Mouse (Mus musculus): ENCODE measurements around the gene Laptm4a. TPM values are rescaled to one million over a fixed set of nuclear protein-coding genes. Genes with fewer than 3 reads are reported as not detected.
"Not testable (repeated sequence)": the region's sequence is repeated elsewhere in the genome, so short reads cannot be mapped to it uniquely, and the experiment has no call there.

Laptm4a gene
- polyA plus RNA-seq, 1 experiment from 2014 or later = 189 TPM

- no peak for ATAC-seq (ENCODE audit: low FRiP score, low read depth)
- H3K4me3 ChIP-seq = no peak overlapping the region
- no peaks in the 10 kb centered on the region for H3K9me3 ChIP-seq
- 0 out of 2 replicates have a peak overlapping the region, but pooled peaks have one; percentile 15 for H3K27ac ChIP-seq (replicated peaks)
- no peak overlapping the region for H3K9ac ChIP-seq (replicated peaks)
- no peaks in the 10 kb centered on the region for H3K36me3 ChIP-seq
- 36% methylated on average over 5 of the region's 5 CpGs for WGBS
- peaks cover 17% of the 10 kb centered on the region for H3K4me1 ChIP-seq
- H3K4me2 ChIP-seq (replicated peaks) = no peak overlapping the region
- 0 out of 2 replicates have a peak, but pooled peaks cover 3% of the 10 kb centered on the region for H3K27me3 ChIP-seq
Observed at GRCm38 (mm10) chr12:8916378-8916777, 5.1 kb upstream of the Laptm4a start.

GRCm38 (mm10) chr12:8919231-8919630 is 2.2 kb upstream of the Laptm4a start:
- Histone ChIP-seq H3K4me3 (no peak overlapping the region), H3K36me3 (no peaks in the 10 kb centered on the region), H3K4me2 (replicated peaks) (no peak overlapping the region), H3K27ac (replicated peaks) (no peak overlapping the region), H3K4me1 (peaks cover 19% of the 10 kb centered on the region), H3K9me3 (no peaks in the 10 kb centered on the region), H3K9ac (replicated peaks) (no peak overlapping the region), H3K27me3 (0 out of 2 replicates have a peak, but pooled peaks cover 3% of the 10 kb centered on the region)
- WGBS = 88% methylated on average over 3 of the region's 3 CpGs
- ATAC-seq (ENCODE audit: low FRiP score, low read depth) = no peak

GRCm38 (mm10) chr12:8920996-8921393 is 469 bp upstream of the Laptm4a start:
- Histone ChIP-seq H3K9ac (replicated peaks) (peak overlapping the region; percentile 56), H3K4me3 (peak overlapping the region; percentile 78), H3K9me3 (no peaks in the 10 kb centered on the region), H3K27me3 (0 out of 2 replicates have a peak, but pooled peaks cover 3% of the 10 kb centered on the region), H3K36me3 (peaks cover 4% of the 10 kb centered on the region; the same call in 1 of the 2 replicates), H3K27ac (replicated peaks) (peak overlapping the region; percentile 97), H3K4me2 (replicated peaks) (peak overlapping the region; percentile 50), H3K4me1 (peaks cover 25% of the 10 kb centered on the region)
- WGBS = 32% methylated on average over 1 of the region's 1 CpGs
- ATAC-seq (ENCODE audit: low FRiP score, low read depth) = no peak

GRCm38 (mm10) chr12:8922369-8923124 is 1.1 kb downstream of the Laptm4a start:
- peak overlapping the region; percentile 75 for H3K4me2 ChIP-seq (replicated peaks)
- no peak for ATAC-seq (ENCODE audit: low FRiP score, low read depth)
- H3K9ac ChIP-seq (replicated peaks) = peak overlapping the region; percentile 83
- H3K4me1 ChIP-seq = peaks cover 25% of the 10 kb centered on the region
- H3K4me3 ChIP-seq = peak overlapping the region; percentile 78
- peak overlapping the region; percentile 97 for H3K27ac ChIP-seq (replicated peaks)
- H3K27me3 ChIP-seq = no peaks in the 10 kb centered on the region
- WGBS = 7% methylated on average over 30 of the region's 30 CpGs
- no peaks in the 10 kb centered on the region for H3K9me3 ChIP-seq
- H3K36me3 ChIP-seq = peaks cover 8% of the 10 kb centered on the region; the same call in 1 of the 2 replicates

DNA sequence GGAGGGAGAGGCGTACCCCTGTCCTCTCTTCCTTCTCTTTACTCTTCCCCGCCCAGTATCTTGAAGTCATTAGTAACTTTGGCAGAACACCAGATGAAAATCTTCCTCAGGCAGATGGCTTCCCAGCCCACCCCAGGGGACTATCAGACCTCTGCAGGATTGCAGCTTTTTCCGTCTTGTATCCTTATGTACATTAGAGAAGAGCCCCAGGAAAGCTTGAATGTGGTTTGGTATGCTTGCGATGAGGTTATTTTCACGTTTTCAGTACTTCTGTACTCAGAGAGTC is 1.6 kb downstream of the Laptm4a start:
- Histone ChIP-seq H3K4me2 (replicated peaks) (peak overlapping the region; percentile 75), H3K36me3 (peaks cover 8% of the 10 kb centered on the region; the same call in 1 of the 2 replicates), H3K27me3 (no peaks in the 10 kb centered on the region), H3K9me3 (no peaks in the 10 kb centered on the region), H3K4me1 (peaks cover 25% of the 10 kb centered on the region), H3K4me3 (peak overlapping the region; percentile 78), H3K9ac (replicated peaks) (peak overlapping the region; percentile 83), H3K27ac (replicated peaks) (no peak overlapping the region)
- WGBS = 38% methylated on average over 5 of the region's 5 CpGs
- no peak for ATAC-seq (ENCODE audit: low FRiP score, low read depth)

GRCm38 (mm10) chr12:8923603-8924002 is 2.1 kb downstream of the Laptm4a start:
- Histone ChIP-seq H3K4me1 (peaks cover 25% of the 10 kb centered on the region), H3K36me3 (peaks cover 8% of the 10 kb centered on the region; the same call in 1 of the 2 replicates), H3K4me2 (replicated peaks) (peak overlapping the region; percentile 75), H3K4me3 (peak overlapping the region; percentile 78), H3K9me3 (no peaks in the 10 kb centered on the region), H3K27me3 (no peaks in the 10 kb centered on the region), H3K9ac (replicated peaks) (peak overlapping the region; percentile 83), H3K27ac (replicated peaks) (no peak overlapping the region)
- WGBS = 59% methylated on average over 2 of the region's 2 CpGs
- ATAC-seq (ENCODE audit: low FRiP score, low read depth) = no peak

DNA sequence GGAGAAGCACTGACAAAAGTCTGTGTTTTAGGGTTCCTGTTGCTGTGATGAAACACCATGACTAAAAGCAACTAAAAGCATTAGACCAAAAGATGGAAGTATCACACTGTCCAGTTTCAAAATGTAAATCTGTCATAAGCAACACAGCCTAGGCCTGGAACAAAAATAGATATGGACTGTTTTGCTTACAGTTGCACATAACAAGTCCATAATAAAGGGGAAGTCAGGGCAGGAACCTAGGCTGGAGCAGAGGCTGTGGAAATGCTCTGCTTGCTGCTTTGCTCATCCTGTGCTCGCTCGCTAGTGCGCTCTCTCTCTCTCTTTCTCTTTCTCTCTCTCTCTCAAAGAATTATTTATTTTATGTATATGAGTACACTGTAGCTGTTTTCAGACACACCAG is 6.2 kb downstream of the Laptm4a start:
- no peak overlapping the region for H3K4me3 ChIP-seq
- no peak overlapping the region for H3K4me2 ChIP-seq (replicated peaks)
- H3K27me3 ChIP-seq = no peaks in the 10 kb centered on the region
- H3K36me3 ChIP-seq = peaks cover 11% of the 10 kb centered on the region; the same call in 1 of the 2 replicates
- no peak for ATAC-seq (ENCODE audit: low FRiP score, low read depth)
- H3K4me1 ChIP-seq = peaks cover 24% of the 10 kb centered on the region
- no peak overlapping the region for H3K9ac ChIP-seq (replicated peaks)
- H3K27ac ChIP-seq (replicated peaks) = no peak overlapping the region
- 95% methylated on average over 3 of the region's 3 CpGs for whole genome bisulfite sequencing
- no peaks in the 10 kb centered on the region for H3K9me3 ChIP-seq

GRCm38 (mm10) chr12:8928766-8929165 is 7.3 kb downstream of the Laptm4a start:
- Histone ChIP-seq H3K36me3 (peaks cover 21% of the 10 kb centered on the region), H3K4me1 (peaks cover 14% of the 10 kb centered on the region), H3K9ac (replicated peaks) (no peak overlapping the region), H3K4me2 (replicated peaks) (no peak overlapping the region), H3K4me3 (no peak overlapping the region), H3K9me3 (no peaks in the 10 kb centered on the region), H3K27me3 (no peaks in the 10 kb centered on the region), H3K27ac (replicated peaks) (no peak overlapping the region)
- 85% methylated on average over 4 of the region's 4 CpGs for WGBS
- no peak for ATAC-seq (ENCODE audit: low FRiP score, low read depth)

- no peaks in the 10 kb centered on the region for H3K9me3 ChIP-seq
- no peak overlapping the region for H3K4me3 ChIP-seq
- H3K27me3 ChIP-seq = no peaks in the 10 kb centered on the region
- WGBS = 94% methylated on average over 4 of the region's 4 CpGs
- no peak overlapping the region for H3K9ac ChIP-seq (replicated peaks)
- H3K27ac ChIP-seq (replicated peaks) = no peak overlapping the region
- H3K4me1 ChIP-seq = peaks cover 3% of the 10 kb centered on the region; the same call in 1 of the 2 replicates
- H3K4me2 ChIP-seq (replicated peaks) = no peak overlapping the region
- peaks cover 35% of the 10 kb centered on the region for H3K36me3 ChIP-seq
- no peak for ATAC-seq (ENCODE audit: low FRiP score, low read depth)
Observed at GRCm38 (mm10) chr12:8931083-8931482, 9.6 kb downstream of the Laptm4a start.

- ATAC-seq (ENCODE audit: low FRiP score, low read depth) = no peak
- Histone ChIP-seq H3K9ac (replicated peaks) (no peak overlapping the region), H3K27me3 (no peaks in the 10 kb centered on the region), H3K27ac (replicated peaks) (no peak overlapping the region), H3K36me3 (peaks cover 67% of the 10 kb centered on the region), H3K9me3 (no peaks in the 10 kb centered on the region), H3K4me2 (replicated peaks) (no peak overlapping the region), H3K4me1 (peaks cover 3% of the 10 kb centered on the region; the same call in 1 of the 2 replicates), H3K4me3 (no peak overlapping the region)
- 90% methylated on average over 5 of the region's 5 CpGs for WGBS
Observed at GRCm38 (mm10) chr12:8935349-8935748, 13.9 kb downstream of the Laptm4a start.

GRCm38 (mm10) chr12:8936210-8936609 is 14.7 kb downstream of the Laptm4a start:
- H3K4me3 ChIP-seq; H3K27me3 ChIP-seq; H3K9ac ChIP-seq (replicated peaks); H3K27ac ChIP-seq (replicated peaks); H3K4me1 ChIP-seq; H3K4me2 ChIP-seq (replicated peaks); ATAC-seq (ENCODE audit: low FRiP score, low read depth); H3K9me3 ChIP-seq: not testable (repeated sequence)
- WGBS = 75% methylated on average over 4 of the region's 4 CpGs
- H3K36me3 ChIP-seq = peaks cover 67% of the 10 kb centered on the region

DNA sequence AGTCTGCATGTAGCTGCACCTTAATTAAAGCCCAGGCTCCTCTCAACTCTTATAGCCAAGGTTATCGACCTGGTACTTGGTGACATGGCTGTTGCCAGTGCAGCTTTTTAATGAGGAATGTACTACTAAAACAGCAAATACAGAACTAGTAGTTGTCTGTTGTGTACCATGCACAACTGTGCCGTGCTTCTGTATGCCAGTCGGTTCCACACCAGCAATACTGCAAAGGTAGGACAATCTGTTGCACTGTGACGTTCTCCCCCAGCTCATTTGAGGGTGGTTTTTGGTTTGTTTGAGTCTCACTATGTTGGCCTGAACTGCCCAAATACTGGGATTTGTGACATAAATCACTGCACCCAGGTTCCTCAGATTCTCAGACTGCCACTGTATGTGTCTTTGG is 18.0 kb downstream of the Laptm4a start:
- no peaks in the 10 kb centered on the region for H3K9me3 ChIP-seq
- no peaks in the 10 kb centered on the region for H3K27me3 ChIP-seq
- no peak overlapping the region for H3K27ac ChIP-seq (replicated peaks)
- 93% methylated on average over 4 of the region's 4 CpGs for WGBS
- H3K4me2 ChIP-seq (replicated peaks) = no peak overlapping the region
- no peak overlapping the region for H3K4me3 ChIP-seq
- no peak for ATAC-seq (ENCODE audit: low FRiP score, low read depth)
- H3K36me3 ChIP-seq = peaks cover 51% of the 10 kb centered on the region
- no peak overlapping the region for H3K9ac ChIP-seq (replicated peaks)
- no peaks in the 10 kb centered on the region for H3K4me1 ChIP-seq
